Mouse (Mus musculus) forebrain, postnatal 0 days (tissue): ENCODE results near the gene Tnfsf14. TPM values are rescaled to one million over a fixed set of nuclear protein-coding genes. Genes with fewer than 3 reads are reported as not detected.
A peak's percentile ranks its signal among the peaks of the same experiment; 100 is the strongest.

Source experiments
- ATAC-seq: fragments of 200-750 bp; cut with Nextera tagmentation; 2 replicates; pipeline ENCODE4 v1.8.0; 2017; ENCODE audit warnings: mild to moderate bottlenecking, moderate library complexity
- DNase-seq: peaks from one replicate; pipeline ENCODE4 v3.0.0-alpha.2; 2015
- H3K27ac ChIP-seq: fragments of 300-500 bp; sonication (generic); 2 replicates; pipeline ENCODE4 v1.5.1; 2014; ENCODE audit warnings: low read depth, mild to moderate bottlenecking, antibody characterized with exemption, low read length, moderate library complexity, mixed read lengths
- H3K27me3 ChIP-seq: fragments of 300-500 bp; sonication (generic); 2 replicates; pipeline ENCODE4 v1.6.1; 2014; ENCODE audit warnings: mild to moderate bottlenecking, low read length, mixed read lengths; ENCODE audit not compliant: insufficient read depth
- H3K36me3 ChIP-seq: fragments of 300-500 bp; sonication (generic); 2 replicates; pipeline ENCODE4 v1.6.1; 2014; ENCODE audit warnings: mild to moderate bottlenecking, moderate library complexity; ENCODE audit not compliant: insufficient read depth
- H3K4me1 ChIP-seq: fragments of 300-500 bp; sonication (generic); 2 replicates; pipeline ENCODE4 v1.6.1; 2014; ENCODE audit warnings: antibody characterized with exemption; ENCODE audit not compliant: insufficient read depth
- H3K4me2 ChIP-seq: fragments of 300-500 bp; sonication (generic); 2 replicates; pipeline ENCODE4 v1.6.1; 2014; ENCODE audit warnings: low read depth, mild to moderate bottlenecking, moderate library complexity
- H3K4me3 ChIP-seq: fragments of 300-500 bp; sonication (generic); 2 replicates; pipeline ENCODE4 v1.5.1; 2014; ENCODE audit warnings: low read depth, low read length, mixed read lengths
- H3K9ac ChIP-seq: fragments of 300-500 bp; sonication (generic); 2 replicates; pipeline ENCODE4 v1.6.1; 2014; ENCODE audit warnings: mild to moderate bottlenecking
- H3K9me3 ChIP-seq: fragments of 300-500 bp; sonication (generic); 2 replicates; pipeline ENCODE4 v1.6.1; 2016; ENCODE audit warnings: low read length
- CTCF ChIP-seq: sonication (generic); IDR thresholded peaks from 2 replicates; pipeline ENCODE4 v1.5.1; 2016; ENCODE audit warnings: antibody characterized with exemption, control low read depth, low read depth
- WGBS: fragments of 180-500 bp; shearing (Covaris S2); extraction: QIAGEN DNeasy Blood & Tissue Kit; methylation state at CpG from one replicate; pipeline ENCODE4 v1.1.7; 2014; 5-methylcytosine and 5-hydroxymethylcytosine counted together
- microRNA-seq, 2 experiments: library from miRNA; unstranded; fragments of <30 nt; microRNA quantifications; one replicate each; pipeline ENCODE4; 2016
- polyA plus RNA-seq: library from polyadenylated mRNA; unstranded; fragments of >200 nt; fragmentation: Nextera tagmentation; extraction: Ambion mirVana; gene quantifications from 2 replicates; pipeline ENCODE4 v1.2.1, GENCODE M21; 2015
- total RNA-seq: library from RNA; depleted of rRNA; stranded (reverse); fragments of >200 nt; gene quantifications from 2 replicates; pipeline ENCODE4 v1.2.3, GENCODE M21; 2014; rRNA removed

Tnfsf14 gene
- total and polyA plus RNA-seq, 2 experiments from 2014 or later = not detected

DNA sequence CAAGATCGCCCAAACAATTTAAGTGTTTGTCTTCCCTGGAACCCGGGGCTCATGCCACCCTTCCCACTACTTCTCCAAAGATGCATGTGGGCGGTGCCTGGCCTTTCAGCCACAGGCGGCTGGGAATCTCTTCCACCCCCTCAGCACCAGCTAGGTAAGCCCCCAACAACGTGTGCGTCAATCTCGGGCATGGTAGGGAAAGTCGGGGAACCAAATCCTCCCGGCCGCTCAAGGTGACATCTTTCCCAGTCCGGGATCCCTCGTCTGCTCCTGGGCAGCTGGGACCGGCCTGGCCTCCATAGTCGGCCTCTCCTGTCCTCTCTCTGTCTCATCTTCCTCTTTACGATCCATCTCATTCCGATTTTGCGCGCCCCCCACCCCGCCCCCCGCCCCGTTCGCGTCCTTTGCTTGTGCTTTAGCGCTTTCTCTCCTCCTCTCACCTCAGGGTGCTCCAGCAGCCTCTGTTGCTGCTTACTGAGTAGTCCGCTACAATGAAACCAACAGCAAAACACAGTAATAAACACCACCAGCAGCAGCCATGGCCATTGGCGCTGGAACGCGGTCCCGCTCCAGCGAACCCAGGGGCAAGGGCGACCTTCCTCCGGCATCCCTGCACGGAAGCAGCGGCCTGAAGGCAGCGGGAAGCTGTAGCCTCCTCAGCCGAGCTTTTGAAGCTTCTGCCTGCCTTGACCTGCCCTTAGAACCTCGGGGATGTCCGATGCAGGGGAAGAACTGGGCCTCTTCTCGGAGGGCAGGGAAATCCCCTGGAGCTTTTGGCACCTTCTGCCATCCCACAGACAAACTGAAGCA is 44.8 kb downstream of the Tnfsf14 start, which contains the start of gene Cd70:
Gene Cd70 (minus strand): TSS at position 784 of the 810 bp plus-strand sequence.
- Histone ChIP-seq H3K9me3 (no peaks in the 10 kb centered on the region), H3K36me3 (no peaks in the 10 kb centered on the region), H3K4me2 (peak within 1 kb of the TSS; percentile 63), H3K4me3 (peak within 1 kb of the TSS; percentile 33), H3K4me1 (no peaks in the 10 kb centered on the region), H3K9ac (peak within 1 kb of the TSS; percentile 31), H3K27me3 (peaks cover 18% of the 10 kb centered on the region), H3K27ac (no peak within 1 kb of the TSS)
- peak; percentile 34 for ATAC-seq
- peak; percentile 9 for DNase-seq
- WGBS = 3% methylated on average over 39 of the region's 39 CpGs
- no peak for TF ChIP-seq CTCF

DNA sequence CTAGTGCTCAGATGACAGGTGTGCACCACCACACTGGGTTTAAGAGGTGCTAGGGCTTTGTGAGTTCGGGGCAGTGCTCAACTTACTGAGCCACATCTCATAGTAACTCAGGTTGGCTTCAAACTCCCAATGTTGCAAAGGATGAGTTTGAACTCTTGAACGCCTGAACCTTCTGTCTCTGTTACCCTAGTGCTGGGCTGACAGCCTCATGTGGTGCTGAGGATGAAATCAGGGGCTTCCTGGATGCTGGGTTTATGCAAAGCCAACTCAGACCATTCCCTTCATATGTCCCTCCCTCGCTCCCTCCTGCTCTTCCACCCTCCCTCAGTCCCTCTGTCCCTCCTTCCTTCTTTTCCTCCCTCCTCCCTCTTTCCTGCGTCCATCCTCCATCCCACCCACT is 45.6 kb downstream of the Tnfsf14 start:
- TF ChIP-seq CTCF = no peak
- WGBS = 68% methylated on average over 4 of the region's 4 CpGs
- peaks cover 18% of the 10 kb centered on the region for H3K27me3 ChIP-seq
- no peaks in the 10 kb centered on the region for H3K4me1 ChIP-seq
- H3K36me3 ChIP-seq = no peaks in the 10 kb centered on the region
- DNase-seq = no peak
- no peak overlapping the region for H3K4me3 ChIP-seq
- H3K27ac ChIP-seq = no peak overlapping the region
- no peak overlapping the region for H3K9ac ChIP-seq
- H3K4me2 ChIP-seq = 0 out of 2 replicates have a peak overlapping the region, but pooled peaks have one; percentile 63
- H3K9me3 ChIP-seq = no peaks in the 10 kb centered on the region
- no peak for ATAC-seq

DNA sequence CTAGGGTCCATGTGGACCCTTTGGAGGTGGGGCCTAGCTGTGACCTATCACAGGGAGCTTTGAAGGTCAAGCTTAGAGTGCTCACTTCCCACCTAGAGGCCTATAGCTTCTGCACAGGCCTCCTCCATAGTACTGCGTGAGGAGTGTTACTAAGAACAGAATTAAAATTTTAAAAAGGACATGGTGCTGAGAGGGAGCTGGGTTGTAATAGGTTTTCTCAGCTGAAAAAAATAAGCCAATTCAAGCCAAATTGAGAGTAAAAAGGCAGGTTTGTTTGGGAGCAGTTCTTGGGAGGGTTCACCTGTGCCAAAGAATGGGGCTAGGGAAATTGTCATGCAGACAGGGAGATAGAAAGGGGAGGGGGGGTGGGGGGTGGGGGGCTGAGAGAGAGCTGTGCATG is 48.9 kb downstream of the Tnfsf14 start:
- WGBS = 38% methylated on average over 1 of the region's 1 CpGs
- ATAC-seq (no peak), DNase-seq (no peak)
- no peaks in the 10 kb centered on the region for H3K9me3 ChIP-seq
- H3K27me3 ChIP-seq = peaks cover 16% of the 10 kb centered on the region
- no peak overlapping the region for H3K4me2 ChIP-seq
- no peak overlapping the region for H3K4me3 ChIP-seq
- TF ChIP-seq CTCF = no peak
- H3K9ac ChIP-seq = no peak overlapping the region
- no peaks in the 10 kb centered on the region for H3K4me1 ChIP-seq
- no peaks in the 10 kb centered on the region for H3K36me3 ChIP-seq
- no peak overlapping the region for H3K27ac ChIP-seq

- 84% methylated on average over 3 of the region's 3 CpGs for WGBS
- no peaks in the 10 kb centered on the region for H3K9me3 ChIP-seq
- H3K9ac ChIP-seq = no peak overlapping the region
- DNase-seq (no peak), ATAC-seq (no peak)
- H3K4me2 ChIP-seq = no peak overlapping the region
- H3K4me1 ChIP-seq = no peaks in the 10 kb centered on the region
- no peak overlapping the region for H3K27ac ChIP-seq
- H3K27me3 ChIP-seq = peaks cover 10% of the 10 kb centered on the region
- H3K4me3 ChIP-seq = no peak overlapping the region
- no peak for TF ChIP-seq CTCF
- H3K36me3 ChIP-seq = no peaks in the 10 kb centered on the region
These were observed 50.3 kb downstream of the Tnfsf14 start for GRCm38 (mm10) chr17:57143704-57144103.

DNA sequence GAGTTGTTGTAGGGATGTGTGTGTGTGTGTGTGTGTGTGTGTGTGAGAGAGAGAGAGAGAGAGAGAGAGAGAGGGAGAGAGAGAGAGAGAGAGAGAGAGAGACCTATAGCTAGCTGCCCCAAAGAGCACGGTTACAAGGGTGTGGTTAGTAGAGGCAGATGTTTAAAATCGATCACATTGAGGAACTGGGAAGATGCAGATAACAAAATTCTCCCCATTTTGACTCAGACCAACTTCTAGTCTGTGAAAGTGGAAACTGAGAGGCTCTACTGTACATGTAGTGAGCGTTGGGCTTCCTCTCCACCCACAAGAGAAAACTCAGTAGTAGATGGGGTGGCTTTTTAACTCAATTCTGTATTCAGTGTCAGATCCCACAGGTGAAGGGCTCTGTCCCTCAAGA is 54.3 kb downstream of the Tnfsf14 start:
- Histone ChIP-seq H3K27me3 (no peaks in the 10 kb centered on the region), H3K36me3 (no peaks in the 10 kb centered on the region), H3K9me3 (no peaks in the 10 kb centered on the region), H3K9ac (no peak overlapping the region), H3K27ac (no peak overlapping the region), H3K4me3 (no peak overlapping the region), H3K4me2 (no peak overlapping the region), H3K4me1 (no peaks in the 10 kb centered on the region)
- WGBS = 91% methylated on average over 3 of the region's 3 CpGs
- no peak for TF ChIP-seq CTCF
- ATAC-seq = no peak
- DNase-seq = no peak

Small RNAs within 50 kb of the gene (microRNA-seq; reads per million reads assigned to microRNA genes)
- 0 reads per million in 2 experiments for gene Mir6978

Other genes with a start within 250 kb of the Tnfsf14 start
- not detected in 2 replicates for gene Acer1, start 212.1 kb downstream of the Tnfsf14 start, total RNA-seq
- not detected in 2 replicates for gene Acer1, start 212.1 kb downstream of the Tnfsf14 start, polyA plus RNA-seq
- gene Clpp, start 203.9 kb downstream of the Tnfsf14 start, total RNA-seq = 105 and 109 TPM in 2 replicates
- 159 and 185 TPM in 2 replicates for gene Clpp, start 203.9 kb downstream of the Tnfsf14 start, polyA plus RNA-seq
- 44.2 and 50.7 TPM in 2 replicates for gene Alkbh7, start 196.8 kb downstream of the Tnfsf14 start, total RNA-seq
- gene Alkbh7, start 196.8 kb downstream of the Tnfsf14 start, polyA plus RNA-seq = 52.2 and 56.4 TPM in 2 replicates
- gene Pspn, start 194.2 kb downstream of the Tnfsf14 start, total RNA-seq = not detected in 2 replicates
- not detected in 2 replicates for gene Pspn, start 194.2 kb downstream of the Tnfsf14 start, polyA plus RNA-seq
- 59.1 and 63.1 TPM in 2 replicates for gene Gtf2f1, start 182.9 kb downstream of the Tnfsf14 start, total RNA-seq
- gene Gtf2f1, start 182.9 kb downstream of the Tnfsf14 start, polyA plus RNA-seq = 76.8 and 83.0 TPM in 2 replicates
- not detected in 2 replicates for gene Gm17949, start 182.7 kb downstream of the Tnfsf14 start, total RNA-seq
- 0.28 and 0.34 TPM in 2 replicates for gene Gm17949, start 182.7 kb downstream of the Tnfsf14 start, polyA plus RNA-seq
- 49.5 and 65.5 TPM in 2 replicates for gene Khsrp, start 162.7 kb downstream of the Tnfsf14 start, total RNA-seq
- gene Khsrp, start 162.7 kb downstream of the Tnfsf14 start, polyA plus RNA-seq = 22.6 and 27.0 TPM in 2 replicates
- not detected in 2 replicates for gene Slc25a41, start 152.5 kb downstream of the Tnfsf14 start, total RNA-seq
- gene Slc25a41, start 152.5 kb downstream of the Tnfsf14 start, polyA plus RNA-seq = not detected in 2 replicates
- 2.0 and 4.0 TPM in 2 replicates for gene Crb3, start 135.1 kb downstream of the Tnfsf14 start, total RNA-seq
- gene Crb3, start 135.1 kb downstream of the Tnfsf14 start, polyA plus RNA-seq = 2.4 and 3.5 TPM in 2 replicates
- 75.7 and 101 TPM in 2 replicates for gene Slc25a23, start 134.3 kb downstream of the Tnfsf14 start, total RNA-seq
- gene Slc25a23, start 134.3 kb downstream of the Tnfsf14 start, polyA plus RNA-seq = 38.8 and 43.2 TPM in 2 replicates
- gene Dennd1c, start 115.7 kb downstream of the Tnfsf14 start, total RNA-seq = 0.92 and 1.00 TPM in 2 replicates
- 1.4 and 1.9 TPM in 2 replicates for gene Dennd1c, start 115.7 kb downstream of the Tnfsf14 start, polyA plus RNA-seq
- 131 and 157 TPM in 2 replicates for gene Tubb4a, start 106.4 kb downstream of the Tnfsf14 start, total RNA-seq
- 453 and 500 TPM in 2 replicates for gene Tubb4a, start 106.4 kb downstream of the Tnfsf14 start, polyA plus RNA-seq
- 2.1 and 3.5 TPM in 2 replicates for gene Tnfsf9, start 88.9 kb downstream of the Tnfsf14 start, total RNA-seq
- gene Tnfsf9, start 88.9 kb downstream of the Tnfsf14 start, polyA plus RNA-seq = 3.4 and 4.1 TPM in 2 replicates
- gene Cd70, start 44.4 kb downstream of the Tnfsf14 start, total RNA-seq = 1.3 TPM in 1 of 2 replicates, not detected in the other
- gene Cd70, start 44.4 kb downstream of the Tnfsf14 start, polyA plus RNA-seq = 0.47 and 0.69 TPM in 2 replicates
- 1.3 and 1.4 TPM in 2 replicates for gene C3, start 34.0 kb upstream of the Tnfsf14 start, total RNA-seq
- gene C3, start 34.0 kb upstream of the Tnfsf14 start, polyA plus RNA-seq = 0.77 and 1.2 TPM in 2 replicates
- gene Gpr108, start 54.3 kb upstream of the Tnfsf14 start, total RNA-seq = 15.7 and 18.6 TPM in 2 replicates
- 16.9 and 17.5 TPM in 2 replicates for gene Gpr108, start 54.3 kb upstream of the Tnfsf14 start, polyA plus RNA-seq
- 3.2 and 3.5 TPM in 2 replicates for gene Trip10, start 55.3 kb upstream of the Tnfsf14 start, total RNA-seq
- gene Trip10, start 55.3 kb upstream of the Tnfsf14 start, polyA plus RNA-seq = 5.2 and 6.0 TPM in 2 replicates
- gene Vav1, start 84.9 kb upstream of the Tnfsf14 start, total RNA-seq = 2.2 and 2.5 TPM in 2 replicates
- 1.6 and 1.8 TPM in 2 replicates for gene Vav1, start 84.9 kb upstream of the Tnfsf14 start, polyA plus RNA-seq
- gene Adgre1, start 164.5 kb upstream of the Tnfsf14 start, total RNA-seq = 7.9 and 8.4 TPM in 2 replicates
- 4.2 TPM in 2 replicates for gene Adgre1, start 164.5 kb upstream of the Tnfsf14 start, polyA plus RNA-seq